Mouse (Mus musculus): Measurements from ENCODE around the gene Nme7.

GRCm38 (mm10) chr1:164384354-164384753, 80.4 kb downstream of the Nme7 start:
- TF ChIP-seq CTCF (IDR thresholded peaks at IDR 0.05): no peak
- TF ChIP-seq EP300 (IDR thresholded peaks at IDR 0.05; ENCODE audit: insufficient read depth, low read depth, low read length): no peak
- TF ChIP-seq POLR2A (IDR thresholded peaks at IDR 0.05; ENCODE audit: insufficient read depth, low read depth, low read length): no peak
